Mouse (Mus musculus) lung, embryonic 14.5 days (tissue): Measurements from ENCODE around the gene Fbxw2. TPM values are rescaled to one million over a fixed set of nuclear protein-coding genes. Genes with fewer than 3 reads are reported as not detected.
A peak's percentile ranks its signal among the peaks of the same experiment; 100 is the strongest.

Source experiments
- ATAC-seq: fragments of 200-750 bp; cut with Nextera tagmentation; 2 replicates; pipeline ENCODE4 v1.8.0; 2017; ENCODE audit warnings: mild to moderate bottlenecking, moderate TSS enrichment, moderate library complexity; ENCODE audit not compliant: insufficient read depth
- DNase-seq: peaks from one replicate; pipeline ENCODE4 v3.0.0-alpha.2; 2015
- H3K27ac ChIP-seq: fragments of 300-500 bp; sonication (generic); 2 replicates; pipeline ENCODE4 v1.5.1; 2014; ENCODE audit warnings: low read depth, mild to moderate bottlenecking, moderate library complexity
- H3K27me3 ChIP-seq: fragments of 300-500 bp; sonication (generic); 2 replicates; pipeline ENCODE4 v1.6.1; 2014; ENCODE audit warnings: low read length, control low read depth; ENCODE audit not compliant: insufficient read depth
- H3K36me3 ChIP-seq: fragments of 300-500 bp; sonication (generic); 2 replicates; pipeline ENCODE4 v1.6.1; 2014; ENCODE audit warnings: control low read depth; ENCODE audit not compliant: insufficient read depth
- H3K4me1 ChIP-seq: fragments of 300-500 bp; sonication (generic); 2 replicates; pipeline ENCODE4 v1.6.1; 2014; ENCODE audit warnings: antibody characterized with exemption, control low read depth; ENCODE audit not compliant: insufficient read depth
- H3K4me2 ChIP-seq: fragments of 300-500 bp; sonication (generic); 2 replicates; pipeline ENCODE4 v1.6.1; 2014; ENCODE audit warnings: mild to moderate bottlenecking
- H3K4me3 ChIP-seq: fragments of 300-500 bp; sonication (generic); 2 replicates; pipeline ENCODE4 v1.5.1; 2014; ENCODE audit warnings: low read depth, low read length
- H3K9ac ChIP-seq: fragments of 300-500 bp; sonication (generic); 2 replicates; pipeline ENCODE4 v1.6.1; 2014
- H3K9me3 ChIP-seq: fragments of 300-500 bp; sonication (generic); 2 replicates; pipeline ENCODE4 v1.6.1; 2016; ENCODE audit warnings: low read depth, low read length, control low read depth
- CTCF ChIP-seq: IDR thresholded peaks from 2 replicates; pipeline ENCODE4 v1.5.1; 2016; ENCODE audit warnings: antibody characterized with exemption, low read depth
- WGBS: fragments of 180-500 bp; shearing (Covaris S2); extraction: QIAGEN DNeasy Blood & Tissue Kit; methylation state at CpG from one replicate; pipeline ENCODE4 v1.1.7; 2014; 5-methylcytosine and 5-hydroxymethylcytosine counted together
- polyA plus RNA-seq: library from polyadenylated mRNA; unstranded; fragments of >200 nt; fragmentation: Nextera tagmentation; extraction: Ambion mirVana; gene quantifications from 2 replicates; pipeline ENCODE4 v1.2.1, GENCODE M21; 2014

The Fbxw2 gene
- polyA plus RNA-seq, 1 experiment from 2014 or later = 77.5 TPM

GRCm38 (mm10) chr2:34790282-34790681 lies 35.8 kb downstream of the Fbxw2 start:
- Histone ChIP-seq H3K4me2 (no peak overlapping the region), H3K9ac (no peak overlapping the region), H3K36me3 (peaks cover 54% of the 10 kb centered on the region), H3K4me1 (no peaks in the 10 kb centered on the region), H3K27me3 (no peaks in the 10 kb centered on the region), H3K9me3 (no peaks in the 10 kb centered on the region), H3K27ac (no peak overlapping the region), H3K4me3 (no peak overlapping the region)
- WGBS = 90% methylated on average over 8 of the region's 8 CpGs
- DNase-seq (no peak), ATAC-seq (no peak)
- TF ChIP-seq CTCF = no peak

GRCm38 (mm10) chr2:34784085-34784484 lies 42.0 kb downstream of the Fbxw2 start:
- Histone ChIP-seq H3K27ac (no peak overlapping the region; the same call in 1 of the 2 replicates), H3K9ac (no peak overlapping the region), H3K9me3 (no peaks in the 10 kb centered on the region), H3K4me2 (no peak overlapping the region), H3K36me3 (peaks cover 70% of the 10 kb centered on the region), H3K4me3 (no peak overlapping the region), H3K27me3 (no peaks in the 10 kb centered on the region), H3K4me1 (no peaks in the 10 kb centered on the region)
- DNase-seq = peak; percentile 71
- no peak for ATAC-seq
- WGBS = 81% methylated on average over 2 of the region's 2 CpGs
- TF ChIP-seq CTCF = peak; percentile 85

GRCm38 (mm10) chr2:34783064-34784020 lies 42.8 kb downstream of the Fbxw2 start:
- Histone ChIP-seq H3K27ac (peak overlapping the region; percentile 49; the same call in 1 of the 2 replicates), H3K4me2 (no peak overlapping the region), H3K9ac (no peak overlapping the region), H3K36me3 (peaks cover 74% of the 10 kb centered on the region), H3K4me3 (no peak overlapping the region), H3K9me3 (no peaks in the 10 kb centered on the region), H3K4me1 (no peaks in the 10 kb centered on the region), H3K27me3 (no peaks in the 10 kb centered on the region)
- no peak for DNase-seq
- 79% methylated on average over 14 of the region's 14 CpGs for WGBS
- no peak for TF ChIP-seq CTCF
- ATAC-seq = no peak

GRCm38 (mm10) chr2:34777237-34777868 lies 48.8 kb downstream of the Fbxw2 start:
- Histone ChIP-seq H3K4me3 (no peak overlapping the region), H3K36me3 (peaks cover 81% of the 10 kb centered on the region), H3K4me2 (peak overlapping the region; percentile 62), H3K27me3 (no peaks in the 10 kb centered on the region), H3K27ac (no peak overlapping the region), H3K9me3 (no peaks in the 10 kb centered on the region), H3K9ac (no peak overlapping the region), H3K4me1 (peaks cover 24% of the 10 kb centered on the region)
- TF ChIP-seq CTCF = no peak
- DNase-seq (no peak), ATAC-seq (no peak)
- 56% methylated on average over 1 of the region's 1 CpGs for WGBS

GRCm38 (mm10) chr2:34774493-34774892 lies 51.6 kb downstream of the Fbxw2 start:
- peaks cover 29% of the 10 kb centered on the region for H3K4me1 ChIP-seq
- H3K9ac ChIP-seq = no peak overlapping the region
- no peak overlapping the region for H3K27ac ChIP-seq
- H3K4me3 ChIP-seq = peak overlapping the region; percentile 94
- DNase-seq (no peak), ATAC-seq (no peak)
- TF ChIP-seq CTCF = no peak
- no peaks in the 10 kb centered on the region for H3K9me3 ChIP-seq
- peak overlapping the region; percentile 62 for H3K4me2 ChIP-seq
- no peaks in the 10 kb centered on the region for H3K27me3 ChIP-seq
- WGBS = 84% methylated on average over 6 of the region's 6 CpGs
- peaks cover 71% of the 10 kb centered on the region for H3K36me3 ChIP-seq

GRCm38 (mm10) chr2:34773673-34774072 lies 52.4 kb downstream of the Fbxw2 start:
- no peak for TF ChIP-seq CTCF
- Histone ChIP-seq H3K36me3 (peaks cover 62% of the 10 kb centered on the region), H3K9me3 (no peaks in the 10 kb centered on the region), H3K4me3 (peak overlapping the region; percentile 94), H3K27me3 (no peaks in the 10 kb centered on the region), H3K9ac (peak overlapping the region; percentile 99), H3K4me2 (peak overlapping the region; percentile 62), H3K4me1 (peaks cover 29% of the 10 kb centered on the region), H3K27ac (no peak overlapping the region)
- DNase-seq (no peak), ATAC-seq (no peak)
- 78% methylated on average over 4 of the region's 4 CpGs for WGBS
